Mouse (Mus musculus) brain, embryonic 14.5 days (tissue): ENCODE data around the gene Rnf208.
A peak's percentile ranks its signal among the peaks of the same experiment; 100 is the strongest.

ENCODE experiments used
- CTCF ChIP-seq: fragments of 200-500 bp; IDR thresholded peaks from 2 replicates; pipeline ENCODE4 v1.5.1; 2012; ENCODE audit warnings: inconsistent platforms, mild to moderate bottlenecking, moderate library complexity, borderline replicate concordance; ENCODE audit not compliant: insufficient read depth, insufficient read length; ENCODE audit errors: extremely low read depth
- POLR2A ChIP-seq: fragments of 200-500 bp; IDR thresholded peaks from 2 replicates; pipeline ENCODE4 v1.6.1; 2012; ENCODE audit warnings: mild to moderate bottlenecking, inconsistent platforms, borderline replicate concordance; ENCODE audit not compliant: poor library complexity, insufficient read depth, insufficient read length, severe bottlenecking; ENCODE audit errors: extremely low read depth

DNA sequence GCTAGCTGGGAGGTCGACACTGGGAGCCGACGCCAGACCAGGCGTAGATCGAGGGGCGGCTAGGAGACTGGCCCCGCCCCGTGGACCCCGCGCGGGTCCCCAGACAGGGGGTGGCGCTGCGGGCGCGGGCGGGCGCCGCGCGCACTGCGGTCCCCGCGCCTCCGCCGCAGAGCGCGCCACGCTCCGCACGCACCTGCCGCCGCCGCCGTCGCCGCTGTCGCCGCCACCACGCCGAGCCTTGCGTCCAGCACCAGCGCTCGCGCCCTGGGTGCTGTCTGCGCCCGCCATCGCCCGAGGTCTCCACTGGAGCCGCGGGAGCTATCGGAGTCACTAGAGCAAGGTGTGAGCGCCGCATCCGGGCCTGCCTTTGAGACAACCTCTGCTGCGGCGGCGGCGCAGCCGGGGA lies at the start of gene Rnf208, which contains the start of gene Cysrt1:
- TF ChIP-seq CTCF = no peak
- TF ChIP-seq POLR2A = peak; percentile 63
